Mouse (Mus musculus): ENCODE measurements at regions not wholly inside any gene's neighbourhood (a gene's known extent, or its start where the extent isn't known, plus 50 kb on each side); places are given as distances from the start of the nearest gene placed in this dataset.
"Not testable (repeated sequence)": the region's sequence is repeated elsewhere in the genome, so short reads cannot be mapped to it uniquely, and the experiment has no call there.

- 73% methylated on average over 1 of the region's 1 CpGs for WGBS
- Histone ChIP-seq H3K4me2 (ENCODE audit: low read depth, low read length) (no peak overlapping the region), H3K36me3 (ENCODE audit: insufficient read depth, low read length) (no peaks in the 10 kb centered on the region), H3K27ac (no peak overlapping the region), H3K27me3 (ENCODE audit: insufficient read depth, low read length) (no peaks in the 10 kb centered on the region), H3K4me3 (ENCODE audit: low read length) (no peak overlapping the region), H3K4me1 (ENCODE audit: insufficient read depth, low read length) (no peaks in the 10 kb centered on the region), H3K9me3 (ENCODE audit: low read length) (no peaks in the 10 kb centered on the region), H3K9ac (replicated peaks; ENCODE audit: low read length) (no peak overlapping the region)
- DNase-seq (ENCODE audit: low spot score) (no peak), ATAC-seq (no peak)
- no peak for TF ChIP-seq CTCF (IDR thresholded peaks at IDR 0.05; ENCODE audit: low read depth)
Observed at GRCm38 (mm10) chr13:7007091-7007490, 358.5 kb upstream of the Pfkp start.

- WGBS, result 39% methylated on average over 10 of the region's 10 CpGs
- not testable (repeated sequence) for H3K27me3 ChIP-seq (ENCODE audit: insufficient read depth, low read length); H3K9me3 ChIP-seq (ENCODE audit: low read length); H3K36me3 ChIP-seq (ENCODE audit: insufficient read depth, low read length); H3K4me2 ChIP-seq (ENCODE audit: low read depth, low read length); H3K4me1 ChIP-seq (ENCODE audit: insufficient read depth, low read length); H3K9ac ChIP-seq (replicated peaks; ENCODE audit: low read length); H3K4me3 ChIP-seq (ENCODE audit: low read length)
- DNase-seq (ENCODE audit: low spot score), result peak; percentile 31
- peak; percentile 75; the same call in 1 of the 2 replicates for ATAC-seq
- H3K27ac ChIP-seq, result 0 out of 2 replicates have a peak overlapping the region, but pooled peaks have one; percentile 26
Observed at GRCm38 (mm10) chr13:6998508-6999278, 350.1 kb upstream of the Pfkp start.

- Histone ChIP-seq H3K4me1 (ENCODE audit: insufficient read depth, low read length) (no peaks in the 10 kb centered on the region), H3K27me3 (ENCODE audit: insufficient read depth, low read length) (no peaks in the 10 kb centered on the region), H3K27ac (0 out of 2 replicates have a peak overlapping the region, but pooled peaks have one; percentile 26), H3K9ac (replicated peaks; ENCODE audit: low read length) (no peak overlapping the region), H3K36me3 (ENCODE audit: insufficient read depth, low read length) (no peaks in the 10 kb centered on the region), H3K9me3 (ENCODE audit: low read length) (no peaks in the 10 kb centered on the region), H3K4me2 (ENCODE audit: low read depth, low read length) (no peak overlapping the region), H3K4me3 (ENCODE audit: low read length) (no peak overlapping the region)
- ATAC-seq (no peak), DNase-seq (ENCODE audit: low spot score) (no peak)
- WGBS, result 70% methylated on average over 9 of the region's 9 CpGs
- no peak for TF ChIP-seq CTCF (IDR thresholded peaks at IDR 0.05; ENCODE audit: low read depth)
Observed at GRCm38 (mm10) chr13:6998094-6998493, 349.5 kb upstream of the Pfkp start.

GRCm38 (mm10) chr13:6992323-6992994 lies 343.9 kb upstream of the Pfkp start:
- Histone ChIP-seq H3K9me3 (ENCODE audit: low read length) (no peaks in the 10 kb centered on the region), H3K36me3 (ENCODE audit: insufficient read depth, low read length) (no peaks in the 10 kb centered on the region), H3K4me2 (ENCODE audit: low read depth, low read length) (no peak overlapping the region), H3K9ac (replicated peaks; ENCODE audit: low read length) (no peak overlapping the region), H3K27ac (no peak overlapping the region), H3K4me1 (ENCODE audit: insufficient read depth, low read length) (no peaks in the 10 kb centered on the region), H3K4me3 (ENCODE audit: low read length) (no peak overlapping the region), H3K27me3 (ENCODE audit: insufficient read depth, low read length) (no peaks in the 10 kb centered on the region)
- DNase-seq (ENCODE audit: low spot score), result no peak
- WGBS, result 54% methylated on average over 12 of the region's 12 CpGs
- no peak for ATAC-seq
- TF ChIP-seq CTCF (IDR thresholded peaks at IDR 0.05; ENCODE audit: low read depth), result no peak

- Histone ChIP-seq H3K27me3 (ENCODE audit: insufficient read depth, low read length) (no peaks in the 10 kb centered on the region), H3K9ac (replicated peaks; ENCODE audit: low read length) (no peak overlapping the region), H3K4me3 (ENCODE audit: low read length) (no peak overlapping the region), H3K27ac (no peak overlapping the region), H3K36me3 (ENCODE audit: insufficient read depth, low read length) (no peaks in the 10 kb centered on the region), H3K9me3 (ENCODE audit: low read length) (no peaks in the 10 kb centered on the region), H3K4me2 (ENCODE audit: low read depth, low read length) (no peak overlapping the region), H3K4me1 (ENCODE audit: insufficient read depth, low read length) (no peaks in the 10 kb centered on the region)
- ATAC-seq (no peak), DNase-seq (ENCODE audit: low spot score) (no peak)
- TF ChIP-seq CTCF (IDR thresholded peaks at IDR 0.05; ENCODE audit: low read depth), result no peak
- WGBS, result 24% methylated on average over 2 of the region's 2 CpGs
Observed at GRCm38 (mm10) chr13:6991714-6992113, 343.1 kb upstream of the Pfkp start.

- TF ChIP-seq CTCF (IDR thresholded peaks at IDR 0.05; ENCODE audit: low read depth), result no peak
- ATAC-seq (peak; percentile 40; the same call in 1 of the 2 replicates), DNase-seq (ENCODE audit: low spot score) (peak; percentile 3)
- H3K27ac ChIP-seq, result no peak overlapping the region
- H3K4me1 ChIP-seq (ENCODE audit: insufficient read depth, low read length), result no peaks in the 10 kb centered on the region
- H3K4me3 ChIP-seq (ENCODE audit: low read length), result no peak overlapping the region
- no peaks in the 10 kb centered on the region for H3K27me3 ChIP-seq (ENCODE audit: insufficient read depth, low read length)
- H3K9ac ChIP-seq (replicated peaks; ENCODE audit: low read length), result no peak overlapping the region
- whole genome bisulfite sequencing, result 52% methylated on average over 23 of the region's 23 CpGs
- no peaks in the 10 kb centered on the region for H3K9me3 ChIP-seq (ENCODE audit: low read length)
- no peak overlapping the region for H3K4me2 ChIP-seq (ENCODE audit: low read depth, low read length)
- H3K36me3 ChIP-seq (ENCODE audit: insufficient read depth, low read length), result no peaks in the 10 kb centered on the region
Observed at GRCm38 (mm10) chr13:6985012-6985996, 336.7 kb upstream of the Pfkp start.

All from hindbrain, postnatal 0 days (tissue).